Mouse (Mus musculus): ENCODE measurements around the gene Maml1.

The Maml1 gene

GRCm38 (mm10) chr11:50224671-50225530 lies 67.2 kb downstream of the Maml1 start:
- ATAC-seq (ENCODE audit: insufficient number of reproducible peaks, low FRiP score, low TSS enrichment), result peak; percentile 64

GRCm38 (mm10) chr11:50223783-50224662 lies 68.1 kb downstream of the Maml1 start:
- ATAC-seq (ENCODE audit: insufficient number of reproducible peaks, low FRiP score, low TSS enrichment), result no peak

- ATAC-seq (ENCODE audit: insufficient number of reproducible peaks, low FRiP score, low TSS enrichment), result no peak
Observed at GRCm38 (mm10) chr11:50222559-50223276, 69.4 kb downstream of the Maml1 start.

- no peak for ATAC-seq (ENCODE audit: insufficient number of reproducible peaks, low FRiP score, low TSS enrichment)
Observed at GRCm38 (mm10) chr11:50219833-50220232, 72.3 kb downstream of the Maml1 start.

GRCm38 (mm10) chr11:50217811-50218210 lies 74.3 kb downstream of the Maml1 start:
- ATAC-seq (ENCODE audit: insufficient number of reproducible peaks, low FRiP score, low TSS enrichment), result no peak

- ATAC-seq (ENCODE audit: insufficient number of reproducible peaks, low FRiP score, low TSS enrichment), result no peak
Observed at GRCm38 (mm10) chr11:50216724-50217366, 75.3 kb downstream of the Maml1 start.

GRCm38 (mm10) chr11:50215633-50216032 lies 76.5 kb downstream of the Maml1 start:
- no peak for ATAC-seq (ENCODE audit: insufficient number of reproducible peaks, low FRiP score, low TSS enrichment)

GRCm38 (mm10) chr11:50214631-50215030 lies 77.5 kb downstream of the Maml1 start:
- no peak for ATAC-seq (ENCODE audit: insufficient number of reproducible peaks, low FRiP score, low TSS enrichment)

GRCm38 (mm10) chr11:50212848-50213758 lies 79.0 kb downstream of the Maml1 start:
- ATAC-seq (ENCODE audit: insufficient number of reproducible peaks, low FRiP score, low TSS enrichment), result no peak

GRCm38 (mm10) chr11:50212060-50212739 lies 79.9 kb downstream of the Maml1 start:
- ATAC-seq (ENCODE audit: insufficient number of reproducible peaks, low FRiP score, low TSS enrichment), result no peak

GRCm38 (mm10) chr11:50211322-50212059 lies 80.6 kb downstream of the Maml1 start:
- no peak for ATAC-seq (ENCODE audit: insufficient number of reproducible peaks, low FRiP score, low TSS enrichment)

GRCm38 (mm10) chr11:50210505-50211151 lies 81.5 kb downstream of the Maml1 start, which contains the start of the genes Sqstm1 and Mgat4b:
Gene Sqstm1, minus strand, starts transcription at chr11:50210827.
Gene Mgat4b, plus strand, starts transcription at chr11:50210890.
- peak; percentile 53 for ATAC-seq (ENCODE audit: insufficient number of reproducible peaks, low FRiP score, low TSS enrichment)

GRCm38 (mm10) chr11:50210101-50210504 lies 82.0 kb downstream of the Maml1 start:
- ATAC-seq (ENCODE audit: insufficient number of reproducible peaks, low FRiP score, low TSS enrichment), result peak; percentile 96

GRCm38 (mm10) chr11:50208039-50208438 lies 84.1 kb downstream of the Maml1 start:
- no peak for ATAC-seq (ENCODE audit: insufficient number of reproducible peaks, low FRiP score, low TSS enrichment)

GRCm38 (mm10) chr11:50207344-50207743 lies 84.8 kb downstream of the Maml1 start:
- no peak for ATAC-seq (ENCODE audit: insufficient number of reproducible peaks, low FRiP score, low TSS enrichment)

- no peak for ATAC-seq (ENCODE audit: insufficient number of reproducible peaks, low FRiP score, low TSS enrichment)
Observed at GRCm38 (mm10) chr11:50206037-50206436, 86.1 kb downstream of the Maml1 start.
